Mouse (Mus musculus) layer of hippocampus, postnatal 14 days (tissue): ENCODE measurements around the gene Aym1. TPM values are rescaled to one million over a fixed set of nuclear protein-coding genes. Genes with fewer than 3 reads are reported as not detected.
"Not testable (repeated sequence)": the region's sequence is repeated elsewhere in the genome, so short reads cannot be mapped to it uniquely, and the experiment has no call there.

ENCODE experiments used
- DNase-seq, 2 experiments: peaks; one replicate each; pipeline ENCODE4 v3.0.0; 2021 to 2022; ENCODE audit warnings: low spot score in 2 of 2, mixed read lengths in 1 of 2
- total RNA-seq, 2 experiments: library from RNA; stranded (reverse); gene quantifications; 2 replicates each; pipeline ENCODE4 v1.2.3; 2021

Gene Aym1
- total RNA-seq, 2 experiments from 2014 or later: not detected

GRCm38 (mm10) chr5:113352636-113353035, 4.5 kb upstream of the Aym1 start:
- no peak for DNase-seq

GRCm38 (mm10) chr5:113354311-113354710, 2.8 kb upstream of the Aym1 start:
- peak in 1 of 2 experiments; percentile 39 for DNase-seq

- no peak for DNase-seq
Observed at GRCm38 (mm10) chr5:113357656-113358055, 562 bp downstream of the Aym1 start.

GRCm38 (mm10) chr5:113358833-113359232, 1.7 kb downstream of the Aym1 start:
- no peak for DNase-seq

GRCm38 (mm10) chr5:113361283-113361682, 4.2 kb downstream of the Aym1 start:
- DNase-seq: no peak

GRCm38 (mm10) chr5:113362258-113362996, 5.3 kb downstream of the Aym1 start:
- no peak for DNase-seq

GRCm38 (mm10) chr5:113363177-113363576, 6.1 kb downstream of the Aym1 start:
- no peak for DNase-seq

- peak; percentile 89 to 90 for DNase-seq
Observed at GRCm38 (mm10) chr5:113365921-113366320, 8.8 kb downstream of the Aym1 start.

GRCm38 (mm10) chr5:113367726-113368125, 10.6 kb downstream of the Aym1 start:
- DNase-seq: not testable (repeated sequence)

GRCm38 (mm10) chr5:113369262-113369868, 12.3 kb downstream of the Aym1 start:
- DNase-seq: no peak

GRCm38 (mm10) chr5:113372449-113372848, 15.4 kb downstream of the Aym1 start:
- DNase-seq: no peak

GRCm38 (mm10) chr5:113372995-113373950, 16.2 kb downstream of the Aym1 start:
- peak; percentile 78 for DNase-seq

GRCm38 (mm10) chr5:113374290-113374689, 17.2 kb downstream of the Aym1 start:
- no peak for DNase-seq

GRCm38 (mm10) chr5:113375783-113376182, 18.7 kb downstream of the Aym1 start:
- peak; percentile 71 to 74 for DNase-seq

- DNase-seq: no peak
Observed at GRCm38 (mm10) chr5:113376292-113376691, 19.2 kb downstream of the Aym1 start.

GRCm38 (mm10) chr5:113379416-113379815, 22.3 kb downstream of the Aym1 start:
- no peak for DNase-seq

GRCm38 (mm10) chr5:113380553-113380952, 23.5 kb downstream of the Aym1 start:
- no peak for DNase-seq

GRCm38 (mm10) chr5:113382580-113382979, 25.5 kb downstream of the Aym1 start:
- no peak for DNase-seq

- DNase-seq: peak in 1 of 2 experiments; percentile 49
Observed at GRCm38 (mm10) chr5:113393766-113394165, 36.7 kb downstream of the Aym1 start.

- no peak for DNase-seq
Observed at GRCm38 (mm10) chr5:113396286-113396934, 39.3 kb downstream of the Aym1 start.
